Mouse (Mus musculus) spleen, adult 2 months (tissue): ENCODE measurements around the gene Dyrk4. TPM values are rescaled to one million over a fixed set of nuclear protein-coding genes. Genes with fewer than 3 reads are reported as not detected.

Experiments
- DNase-seq, 2 experiments: peaks; one replicate each; pipeline versions ENCODE4 v3.0.0 to v3.0.0-alpha.2; 2012 to 2021; ENCODE audit warnings: low spot score in 2 of 2, low read depth in 1 of 2
- H3K27ac ChIP-seq: fragments of 200-500 bp; 2 replicates; pipeline ENCODE4 v1.5.1; 2012; ENCODE audit warnings: low read length, inconsistent platforms; ENCODE audit not compliant: insufficient read depth
- H3K27me3 ChIP-seq: fragments of 200-500 bp; 2 replicates; pipeline ENCODE4 v1.6.1; 2012; ENCODE audit warnings: mild to moderate bottlenecking, moderate library complexity, low read length, inconsistent platforms; ENCODE audit not compliant: control insufficient read depth, insufficient read depth
- H3K36me3 ChIP-seq: fragments of 200-500 bp; 2 replicates; pipeline ENCODE4 v1.6.1; 2012; ENCODE audit warnings: mild to moderate bottlenecking, low read length, inconsistent platforms; ENCODE audit not compliant: control insufficient read depth, insufficient read depth
- H3K4me1 ChIP-seq: fragments of 200-500 bp; 2 replicates; pipeline ENCODE4 v1.6.1; 2011; ENCODE audit warnings: inconsistent platforms; ENCODE audit not compliant: control insufficient read depth, insufficient read depth, insufficient read length
- H3K4me3 ChIP-seq: fragments of 200-500 bp; 2 replicates; pipeline ENCODE4 v1.5.1; 2011; ENCODE audit warnings: mild to moderate bottlenecking, inconsistent platforms; ENCODE audit not compliant: insufficient read depth, insufficient read length; ENCODE audit errors: extremely low read depth
- CTCF ChIP-seq: fragments of 200-500 bp; IDR thresholded peaks from 2 replicates; pipeline ENCODE4 v1.5.1; 2011; ENCODE audit warnings: mild to moderate bottlenecking, inconsistent platforms; ENCODE audit not compliant: insufficient read depth, insufficient read length, insufficient replicate concordance; ENCODE audit errors: extremely low read depth
- POLR2A ChIP-seq: fragments of 200-500 bp; IDR thresholded peaks from 2 replicates; pipeline ENCODE4 v1.6.1; 2011; ENCODE audit warnings: low read depth, low read length, inconsistent platforms
- WGBS: fragments of 180-500 bp; shearing (Covaris S2); methylation state at CpG from one replicate; pipeline ENCODE4 v1.1.7; 2018; 5-methylcytosine and 5-hydroxymethylcytosine counted together
- polyA plus RNA-seq: library from polyadenylated mRNA; depleted of rRNA; stranded (reverse); fragments of >200 nt; gene quantifications from 2 replicates; pipeline ENCODE4 v1.2.3, GENCODE M21; 2012; rRNA removed

Gene Dyrk4
- polyA plus RNA-seq, result 0.20 and 0.25 TPM in 2 replicates

DNA sequence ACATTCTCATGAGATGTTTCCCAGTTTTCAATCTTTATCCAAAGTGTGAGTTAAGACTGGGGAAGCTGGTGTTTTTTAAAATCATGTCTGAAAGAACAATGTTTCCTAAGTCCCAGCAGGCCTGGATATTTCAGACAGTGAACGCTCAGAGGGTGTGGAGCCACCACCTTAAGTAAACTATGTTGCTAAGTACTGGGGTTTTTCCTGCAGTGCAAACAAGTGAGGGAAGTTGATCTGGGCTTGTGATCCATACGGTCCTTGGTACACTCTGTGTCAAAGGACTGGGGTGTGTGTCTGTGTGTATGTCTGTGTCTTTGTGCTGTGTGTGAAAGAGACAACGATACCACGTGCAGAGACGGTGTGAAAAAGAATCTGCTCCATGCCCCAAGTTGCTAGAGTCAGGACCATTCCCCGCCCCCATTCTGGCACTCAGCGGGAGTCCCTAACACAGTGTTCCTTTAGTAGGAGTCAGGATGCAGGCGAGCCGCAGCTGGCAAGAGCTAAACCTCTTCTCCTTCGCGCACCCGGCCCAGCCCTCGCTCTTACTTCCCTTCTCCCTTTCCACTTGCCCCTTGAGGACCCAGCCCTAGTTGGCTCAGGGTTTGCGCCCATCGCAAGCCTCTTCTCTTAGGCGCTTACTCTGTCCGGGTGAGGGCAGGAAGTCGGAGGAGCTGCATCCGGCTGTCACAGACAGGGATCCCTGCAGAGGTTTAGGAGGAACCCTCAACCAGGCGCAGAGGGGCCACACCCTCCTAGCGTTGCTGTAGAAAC lies at the start of gene Dyrk4:
Dyrk4 (minus strand) TSS at position 729 of the 771 bp plus-strand sequence.
- no peak for DNase-seq
- TF ChIP-seq POLR2A (no peak), CTCF (no peak)
- Histone ChIP-seq H3K36me3 (no peaks in the 10 kb centered on the region), H3K27me3 (no peaks in the 10 kb centered on the region), H3K4me3 (no peak within 1 kb of the TSS), H3K27ac (no peak within 1 kb of the TSS), H3K4me1 (no peaks in the 10 kb centered on the region)
- 39% methylated on average over 21 of the region's 21 CpGs for WGBS

DNA sequence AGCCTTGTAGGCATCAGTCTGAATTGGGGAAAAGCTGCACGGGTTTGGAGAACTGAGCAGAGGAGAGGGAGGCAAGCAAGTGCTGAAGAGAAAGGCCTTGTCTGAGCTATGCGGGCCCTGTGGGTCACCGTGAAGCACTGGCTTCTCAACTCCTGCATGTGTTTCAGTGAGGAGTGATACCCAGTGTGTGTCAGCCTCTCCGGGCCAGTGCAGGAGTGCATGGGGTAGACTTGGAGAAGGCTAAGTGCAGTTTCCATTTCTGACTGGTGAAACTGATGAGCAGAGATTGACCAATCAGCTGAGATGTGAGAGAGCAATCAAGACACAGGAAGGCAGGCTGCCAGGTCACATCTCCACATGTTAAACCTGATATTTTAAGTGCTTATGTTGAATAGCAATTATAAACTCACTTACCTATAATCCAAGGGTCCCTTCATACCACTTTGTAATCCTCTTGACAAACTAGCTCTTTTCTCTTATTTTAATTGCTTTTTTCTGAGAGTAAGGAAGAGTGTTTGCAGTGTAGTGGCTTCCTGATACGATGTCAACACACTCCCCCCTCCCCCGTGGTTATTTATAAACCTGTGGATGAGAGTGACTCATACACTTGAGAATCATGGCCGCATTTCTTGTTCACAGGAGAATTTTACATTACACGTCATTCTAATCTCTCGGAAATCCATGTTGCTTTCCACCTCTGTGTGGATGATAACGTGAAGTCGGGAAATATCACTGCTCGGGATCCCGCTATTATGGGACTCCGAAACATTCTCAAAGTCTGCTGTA lies 44.8 kb upstream of the Dyrk4 start:
- no peak for TF ChIP-seq CTCF
- TF ChIP-seq POLR2A, result no peak
- no peak for DNase-seq
- Histone ChIP-seq H3K27ac (no peak overlapping the region), H3K4me3 (no peak overlapping the region), H3K36me3 (peaks cover 39% of the 10 kb centered on the region), H3K27me3 (no peaks in the 10 kb centered on the region), H3K4me1 (no peaks in the 10 kb centered on the region)
- 83% methylated on average over 14 of the region's 14 CpGs for WGBS

DNA sequence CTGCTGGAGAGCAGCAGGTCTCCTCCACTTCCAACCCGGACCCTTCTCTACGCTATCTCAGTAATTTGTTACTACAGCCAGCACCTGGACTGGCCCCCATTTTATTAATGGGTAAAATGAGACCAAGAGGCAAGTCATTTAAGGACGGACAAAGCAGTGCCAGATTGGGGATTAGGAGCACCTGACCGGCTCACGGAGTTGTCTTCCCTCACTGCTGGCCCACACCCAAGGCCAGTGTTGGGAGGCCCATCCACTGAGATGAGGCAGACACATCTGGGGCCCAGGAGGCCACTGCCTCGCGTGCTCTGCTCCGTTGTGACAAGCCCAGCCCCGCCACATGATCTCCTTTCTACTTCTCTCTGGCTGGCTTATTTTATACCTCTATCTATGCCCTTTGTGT lies 41.8 kb upstream of the Dyrk4 start:
- 93% methylated on average over 9 of the region's 9 CpGs for WGBS
- H3K36me3 ChIP-seq, result peaks cover 37% of the 10 kb centered on the region
- no peaks in the 10 kb centered on the region for H3K27me3 ChIP-seq
- H3K27ac ChIP-seq, result no peak overlapping the region
- TF ChIP-seq CTCF, result no peak
- DNase-seq, result no peak
- H3K4me1 ChIP-seq, result no peaks in the 10 kb centered on the region
- H3K4me3 ChIP-seq, result no peak overlapping the region

DNA sequence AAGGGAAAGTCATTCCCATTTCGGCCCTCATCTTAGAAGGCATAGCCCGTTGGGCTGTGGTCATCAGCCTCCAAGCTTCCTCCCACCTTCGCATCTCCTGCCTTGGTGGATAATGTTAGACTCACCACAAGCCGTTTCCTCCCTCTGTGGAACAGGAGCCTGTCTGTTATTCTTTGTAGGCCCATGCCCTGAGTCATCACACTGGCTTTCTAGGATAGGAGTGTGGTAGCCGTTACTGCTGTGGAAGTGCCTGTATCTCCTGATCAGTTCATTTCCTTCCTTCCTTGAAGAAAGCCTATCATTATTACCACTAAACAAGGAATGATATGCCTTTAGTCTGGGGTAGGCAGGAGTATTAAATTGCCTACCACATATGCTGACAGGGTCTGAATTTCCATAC lies 41.1 kb upstream of the Dyrk4 start:
- Histone ChIP-seq H3K36me3 (peaks cover 34% of the 10 kb centered on the region), H3K4me1 (no peaks in the 10 kb centered on the region), H3K27ac (no peak overlapping the region), H3K27me3 (no peaks in the 10 kb centered on the region), H3K4me3 (no peak overlapping the region)
- DNase-seq, result no peak
- TF ChIP-seq CTCF (no peak), POLR2A (no peak)
- WGBS, result 87% methylated on average over 5 of the region's 5 CpGs

DNA sequence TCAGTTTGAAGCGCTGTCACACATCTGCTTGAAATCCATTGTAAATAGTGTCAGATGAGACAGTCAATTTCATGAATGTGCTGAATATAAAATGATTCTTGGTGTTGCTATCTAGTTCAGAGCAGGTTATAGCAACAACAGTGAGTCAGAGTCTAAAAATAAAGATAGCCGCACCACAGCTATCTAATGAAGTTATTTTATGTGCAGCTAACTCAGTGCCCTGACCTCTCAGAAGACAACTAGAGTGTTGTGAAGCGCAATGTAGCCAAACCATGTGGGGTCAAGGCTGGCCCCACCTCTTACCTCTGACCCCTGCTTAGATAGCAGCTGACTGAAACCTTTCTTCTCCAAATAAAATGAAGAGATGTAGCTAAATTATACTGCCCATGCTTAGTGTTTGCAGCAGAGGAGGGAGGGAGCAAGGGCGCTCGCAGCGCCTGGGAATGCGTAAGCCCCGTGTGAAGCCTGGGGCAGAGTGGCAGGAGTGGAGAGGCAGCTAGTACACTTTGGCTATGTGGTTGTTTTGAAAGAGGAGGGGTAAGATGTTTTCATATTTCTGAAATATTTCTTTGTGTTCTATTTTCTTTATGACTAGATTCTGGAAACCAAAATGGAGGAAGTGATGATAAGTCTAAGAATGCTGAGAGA lies 39.9 kb upstream of the Dyrk4 start:
- no peaks in the 10 kb centered on the region for H3K27me3 ChIP-seq
- H3K27ac ChIP-seq, result no peak overlapping the region
- no peak overlapping the region for H3K4me3 ChIP-seq
- no peaks in the 10 kb centered on the region for H3K4me1 ChIP-seq
- H3K36me3 ChIP-seq, result peaks cover 35% of the 10 kb centered on the region
- 95% methylated on average over 8 of the region's 8 CpGs for WGBS
- TF ChIP-seq CTCF (no peak), POLR2A (no peak)
- DNase-seq, result no peak

DNA sequence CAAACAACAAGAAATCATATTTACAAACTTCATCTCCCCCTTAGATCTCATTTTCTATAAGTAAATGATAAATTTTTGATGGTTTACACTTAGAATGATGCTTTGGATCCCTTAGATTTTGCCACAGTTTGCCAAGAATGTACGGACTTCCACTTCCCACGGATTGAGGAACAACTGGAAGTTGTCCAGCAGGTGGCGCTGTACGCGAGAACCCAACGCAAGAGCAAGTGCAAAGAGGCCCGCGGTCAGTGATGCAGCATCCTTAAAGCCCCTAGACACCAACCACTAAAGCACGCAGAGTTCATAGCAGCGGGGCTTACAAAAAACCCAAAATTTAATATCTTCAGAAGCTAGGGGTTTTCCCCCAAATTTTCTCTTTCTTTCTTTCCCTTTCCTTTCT lies 34.1 kb upstream of the Dyrk4 start:
- no peaks in the 10 kb centered on the region for H3K4me1 ChIP-seq
- H3K27ac ChIP-seq, result no peak overlapping the region
- DNase-seq, result peak; percentile 34 to 64
- TF ChIP-seq POLR2A (no peak), CTCF (peak; percentile 72)
- no peak overlapping the region for H3K4me3 ChIP-seq
- H3K36me3 ChIP-seq, result peaks cover 17% of the 10 kb centered on the region
- no peaks in the 10 kb centered on the region for H3K27me3 ChIP-seq
- WGBS, result 8% methylated on average over 10 of the region's 10 CpGs
